ENCODE assay signal across 8 mouse cellular contexts in the genomic region with DNA sequence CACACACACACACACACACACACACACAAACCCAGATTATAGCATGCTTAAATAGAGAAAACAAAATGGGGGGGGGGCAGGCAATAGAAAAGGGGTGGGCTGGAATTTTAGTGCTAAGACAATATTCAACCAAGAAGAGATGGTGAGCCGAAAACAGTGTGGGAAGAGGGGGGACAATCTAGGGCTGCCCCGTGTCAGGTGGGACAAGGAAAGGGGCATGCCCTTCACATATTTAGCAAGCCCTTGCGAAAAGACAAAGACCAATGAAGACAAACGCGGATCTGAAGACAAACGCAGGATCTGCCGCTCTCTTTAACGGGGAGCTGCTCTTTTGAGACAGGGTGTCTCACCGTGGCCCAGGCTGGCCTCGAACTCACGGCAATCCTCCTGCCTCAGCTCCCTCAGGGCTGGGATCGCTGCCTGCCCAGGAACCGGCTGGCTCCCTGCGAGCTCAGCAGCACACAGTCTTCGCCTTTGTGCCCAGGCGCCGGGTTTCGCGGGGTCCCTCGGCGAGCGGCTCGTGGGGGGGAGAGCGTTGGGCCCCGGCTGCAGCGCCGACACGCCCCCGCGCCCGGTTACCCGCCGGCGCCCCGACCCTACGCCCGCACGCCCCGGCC. TPM values are rescaled to one million over a fixed set of nuclear protein-coding genes. Genes with fewer than 3 reads are reported as not detected.
DNase-seq lines count a peak whose midpoint lies in the region; ATAC-seq lines count a peak whose summit lies in the region.

No protein-coding gene starts in this region.

- peak overlapping the region; percentile 57 for H3K4me3 ChIP-seq in lung, embryonic 16.5 days (ENCODE audit: low read length)
- peak overlapping the region; percentile 74 for H3K4me3 ChIP-seq in forebrain, embryonic 13.5 days
- peak overlapping the region; percentile 68 for H3K4me3 ChIP-seq in liver, embryonic 11.5 days (ENCODE audit: low read depth, low read length)
- H3K4me3 ChIP-seq in stomach, embryonic 14.5 days (ENCODE audit: low read depth, low read length): peak overlapping the region; percentile 57

- no peaks in the 10 kb centered on the region for H3K4me1 ChIP-seq in lung, embryonic 16.5 days (replicated peaks; ENCODE audit: control insufficient read depth, insufficient read depth, low read length)
- peaks cover 9% of the 10 kb centered on the region for H3K4me1 ChIP-seq in forebrain, embryonic 13.5 days
- H3K4me1 ChIP-seq in liver, embryonic 11.5 days (replicated peaks; ENCODE audit: control insufficient read depth, insufficient read depth, low read length): peaks cover 3% of the 10 kb centered on the region; the same call in 1 of the 2 replicates
- H3K4me1 ChIP-seq in stomach, embryonic 14.5 days (ENCODE audit: control insufficient read depth, insufficient read depth, low read length): no peaks in the 10 kb centered on the region

- H3K36me3 ChIP-seq in lung, embryonic 16.5 days (ENCODE audit: control insufficient read depth, insufficient read depth, low read length): no peaks in the 10 kb centered on the region
- H3K36me3 ChIP-seq in forebrain, embryonic 13.5 days (ENCODE audit: poor library complexity, severe bottlenecking): no peaks in the 10 kb centered on the region
- H3K36me3 ChIP-seq in liver, embryonic 11.5 days (ENCODE audit: control insufficient read depth, insufficient read depth, low read length): no peaks in the 10 kb centered on the region
- no peaks in the 10 kb centered on the region for H3K36me3 ChIP-seq in stomach, embryonic 14.5 days (ENCODE audit: control insufficient read depth, insufficient read depth, low read length)

- peak overlapping the region; percentile 51; the same call in 1 of the 2 replicates for H3K9ac ChIP-seq in lung, embryonic 16.5 days (ENCODE audit: low read length)
- H3K9ac ChIP-seq in forebrain, embryonic 13.5 days: peak overlapping the region; percentile 88
- H3K9ac ChIP-seq in liver, embryonic 11.5 days (ENCODE audit: low read depth, low read length): peak overlapping the region; percentile 60; the same call in 1 of the 2 replicates
- peak overlapping the region; percentile 46 for H3K9ac ChIP-seq in stomach, embryonic 14.5 days (replicated peaks; ENCODE audit: low read depth, low read length)

- H3K27ac ChIP-seq in lung, embryonic 16.5 days (ENCODE audit: low read length): no peak overlapping the region
- peak overlapping the region; percentile 74 for H3K27ac ChIP-seq in forebrain, embryonic 13.5 days
- no peak overlapping the region; the same call in 1 of the 2 replicates for H3K27ac ChIP-seq in liver, embryonic 11.5 days (ENCODE audit: low read depth, low read length)
- H3K27ac ChIP-seq in stomach, embryonic 14.5 days (ENCODE audit: low read length): no peak overlapping the region

- H3K9me3 ChIP-seq in lung, embryonic 16.5 days (ENCODE audit: control insufficient read depth, low read length): peaks cover 5% of the 10 kb centered on the region
- peaks cover 31% of the 10 kb centered on the region for H3K9me3 ChIP-seq in forebrain, embryonic 13.5 days (replicated peaks)
- H3K9me3 ChIP-seq in liver, embryonic 11.5 days (ENCODE audit: control insufficient read depth, low read length): peaks cover 4% of the 10 kb centered on the region; the same call in 1 of the 2 replicates
- H3K9me3 ChIP-seq in stomach, embryonic 14.5 days (ENCODE audit: control insufficient read depth, low read depth, low read length): peaks cover 4% of the 10 kb centered on the region; the same call in 1 of the 2 replicates

- WGBS in lung, embryonic 16.5 days: 2% methylated on average over 39 of the region's 39 CpGs
- WGBS in forebrain, embryonic 13.5 days: 2% methylated on average over 33 of the region's 39 CpGs
- WGBS in liver, embryonic 11.5 days: 6% methylated on average over 23 of the region's 39 CpGs
- WGBS in stomach, embryonic 14.5 days: 1% methylated on average over 36 of the region's 39 CpGs

- DNase-seq in embryo, embryonic 10.5 days (ENCODE audit: low spot score): peak; percentile 71
- no peak for DNase-seq in embryo, embryonic 9.5 days (ENCODE audit: extremely low spot score)
- DNase-seq in lung, postnatal 10 days: no peak
- no peak for DNase-seq in liver, embryonic 11.5 days (ENCODE audit: low spot score)
- no peak for DNase-seq in spleen, postnatal 4 days (ENCODE audit: low spot score in 2 of 2)

- ATAC-seq in lung, embryonic 16.5 days (ENCODE audit: low read depth): peak; percentile 78
- peak; percentile 85 for ATAC-seq in forebrain, embryonic 13.5 days
- peak; percentile 21; the same call in 1 of the 2 replicates for ATAC-seq in liver, embryonic 11.5 days (replicated peaks; ENCODE audit: low FRiP score)
- no peak; the same call in 1 of the 2 replicates for ATAC-seq in stomach, embryonic 14.5 days (ENCODE audit: insufficient number of reproducible peaks, insufficient read depth, low FRiP score, low read depth)

- H3K27me3 ChIP-seq in lung, embryonic 16.5 days (ENCODE audit: control insufficient read depth, insufficient read depth, low read depth, low read length): no peaks in the 10 kb centered on the region
- no peaks in the 10 kb centered on the region for H3K27me3 ChIP-seq in forebrain, embryonic 13.5 days
- H3K27me3 ChIP-seq in liver, embryonic 11.5 days (replicated peaks; ENCODE audit: control insufficient read depth, insufficient read depth, low read length): no peaks in the 10 kb centered on the region
- no peaks in the 10 kb centered on the region for H3K27me3 ChIP-seq in stomach, embryonic 14.5 days (ENCODE audit: control insufficient read depth, insufficient read depth, low read length)

- H3K4me2 ChIP-seq in lung, embryonic 16.5 days (ENCODE audit: low read depth, low read length): peak overlapping the region; percentile 66
- H3K4me2 ChIP-seq in forebrain, embryonic 13.5 days: peak overlapping the region; percentile 63
- H3K4me2 ChIP-seq in liver, embryonic 11.5 days: peak overlapping the region; percentile 84
- peak overlapping the region; percentile 57 for H3K4me2 ChIP-seq in stomach, embryonic 14.5 days (replicated peaks; ENCODE audit: low read depth, low read length)

RNA-seq across cellular contexts. Expression of a gene that starts 0.4 kb away (rescaled TPM):
- 3.5 and 3.6 TPM in 2 replicates for polyA plus RNA-seq in lung, embryonic 16.5 days (2015; fragmentation: Nextera tagmentation; extraction: Ambion mirVana)
- polyA plus RNA-seq in forebrain, embryonic 13.5 days (2015; fragmentation: Nextera tagmentation; extraction: Ambion mirVana): 45.1 and 47.7 TPM in 2 replicates
- polyA plus RNA-seq in liver, embryonic 11.5 days (2014; fragmentation: Nextera tagmentation; extraction: Ambion mirVana): 32.5 and 38.1 TPM in 2 replicates
- 6.9 TPM in 2 replicates for polyA plus RNA-seq in stomach, embryonic 14.5 days (2014; fragmentation: Nextera tagmentation; extraction: Ambion mirVana)

RNA-seq across cellular contexts. Expression of a gene that starts 29.8 kb away (rescaled TPM):
- polyA plus RNA-seq in lung, embryonic 16.5 days (2015; fragmentation: Nextera tagmentation; extraction: Ambion mirVana): 12.4 and 13.2 TPM in 2 replicates
- 14.6 and 15.6 TPM in 2 replicates for polyA plus RNA-seq in forebrain, embryonic 13.5 days (2015; fragmentation: Nextera tagmentation; extraction: Ambion mirVana)
- polyA plus RNA-seq in liver, embryonic 11.5 days (2014; fragmentation: Nextera tagmentation; extraction: Ambion mirVana): 12.6 and 16.9 TPM in 2 replicates
- polyA plus RNA-seq in stomach, embryonic 14.5 days (2014; fragmentation: Nextera tagmentation; extraction: Ambion mirVana): 13.5 and 15.1 TPM in 2 replicates

RNA-seq across cellular contexts. Expression of a gene that starts 54.0 kb away (rescaled TPM):
- polyA plus RNA-seq in lung, embryonic 16.5 days (2015; fragmentation: Nextera tagmentation; extraction: Ambion mirVana): not detected in 2 replicates
- polyA plus RNA-seq in forebrain, embryonic 13.5 days (2015; fragmentation: Nextera tagmentation; extraction: Ambion mirVana): not detected in 2 replicates
- not detected in 2 replicates for polyA plus RNA-seq in liver, embryonic 11.5 days (2014; fragmentation: Nextera tagmentation; extraction: Ambion mirVana)
- polyA plus RNA-seq in stomach, embryonic 14.5 days (2014; fragmentation: Nextera tagmentation; extraction: Ambion mirVana): not detected in 2 replicates
